Mouse (Mus musculus) hindbrain, embryonic 15.5 days (tissue): ENCODE measurements around the gene Cyp2c50. TPM values are rescaled to one million over a fixed set of nuclear protein-coding genes. Genes with fewer than 3 reads are reported as not detected.
"Not testable (repeated sequence)": the region's sequence is repeated elsewhere in the genome, so short reads cannot be mapped to it uniquely, and the experiment has no call there.

Experiments
- ATAC-seq: fragments of 200-750 bp; cut with Nextera tagmentation; 2 replicates; pipeline ENCODE4 v1.8.0; 2017; ENCODE audit warnings: low read depth, moderate number of reproducible peaks, moderate TSS enrichment; ENCODE audit not compliant: low FRiP score
- H3K27ac ChIP-seq: fragments of 300-500 bp; sonication (generic); replicated peaks from 2 replicates; pipeline ENCODE4 v1.5.1; 2015; ENCODE audit warnings: mild to moderate bottlenecking, inconsistent platforms
- H3K27me3 ChIP-seq: fragments of 300-500 bp; sonication (generic); 2 replicates; pipeline ENCODE4 v1.6.1; 2015; ENCODE audit warnings: control low read depth, inconsistent platforms
- H3K36me3 ChIP-seq: fragments of 300-500 bp; sonication (generic); 2 replicates; pipeline ENCODE4 v1.6.1; 2015; ENCODE audit warnings: control low read depth, inconsistent platforms
- H3K4me1 ChIP-seq: fragments of 300-500 bp; sonication (generic); replicated peaks from 2 replicates; pipeline ENCODE4 v1.6.1; 2015; ENCODE audit warnings: control low read depth, inconsistent platforms
- H3K4me2 ChIP-seq: fragments of 300-500 bp; sonication (generic); 2 replicates; pipeline ENCODE4 v1.6.1; 2015; ENCODE audit warnings: moderate library complexity, mild to moderate bottlenecking, inconsistent platforms
- H3K4me3 ChIP-seq: fragments of 300-500 bp; sonication (generic); 2 replicates; pipeline ENCODE4 v1.5.1; 2015; ENCODE audit warnings: mild to moderate bottlenecking, inconsistent platforms
- H3K9ac ChIP-seq: fragments of 300-500 bp; sonication (generic); 2 replicates; pipeline ENCODE4 v1.6.1; 2015; ENCODE audit warnings: inconsistent platforms
- H3K9me3 ChIP-seq: fragments of 300-500 bp; sonication (generic); 2 replicates; pipeline ENCODE4 v1.6.1; 2016; ENCODE audit warnings: control low read depth, inconsistent platforms
- WGBS: fragments of 180-500 bp; shearing (Covaris S2); methylation state at CpG from one replicate; pipeline ENCODE4 v1.1.7; 2015; 5-methylcytosine and 5-hydroxymethylcytosine counted together
- polyA plus RNA-seq: library from polyadenylated mRNA; unstranded; fragments of >200 nt; fragmentation: Nextera tagmentation; extraction: Ambion mirVana; gene quantifications from 2 replicates; pipeline ENCODE4 v1.2.1, GENCODE M21; 2015

Gene Cyp2c50
- polyA plus RNA-seq: not detected in 2 replicates

- not testable (repeated sequence) for H3K4me1 ChIP-seq, ATAC-seq, H3K27ac ChIP-seq, H3K4me3 ChIP-seq, H3K36me3 ChIP-seq, H3K9me3 ChIP-seq, H3K27me3 ChIP-seq, H3K4me2 ChIP-seq, H3K9ac ChIP-seq
- 98% methylated on average over 1 of the region's 1 CpGs for WGBS
Measured at GRCm38 (mm10) chr19:40089421-40089820, at the start of gene Cyp2c50. Gene Cyp2c50, plus strand, starts transcription at chr19:40089688.

- Histone ChIP-seq H3K4me1 (no peaks in the 10 kb centered on the region), H3K4me2 (no peak within 1 kb of the TSS), H3K4me3 (no peak within 1 kb of the TSS), H3K27ac (no peak within 1 kb of the TSS), H3K9ac (no peak within 1 kb of the TSS), H3K27me3 (no peaks in the 10 kb centered on the region), H3K9me3 (no peaks in the 10 kb centered on the region), H3K36me3 (no peaks in the 10 kb centered on the region)
- no peak for ATAC-seq
Measured at GRCm38 (mm10) chr19:40073701-40074100, 15.8 kb upstream of the Cyp2c50 start, which contains the start of gene Cyp2c54. Gene Cyp2c54, minus strand, starts transcription at chr19:40073827.

GRCm38 (mm10) chr19:40088381-40088780, 1.1 kb upstream of the Cyp2c50 start:
- no peaks in the 10 kb centered on the region for H3K27me3 ChIP-seq
- no peak overlapping the region for H3K4me3 ChIP-seq
- H3K4me2 ChIP-seq: no peak overlapping the region
- no peaks in the 10 kb centered on the region for H3K4me1 ChIP-seq
- WGBS: 94% methylated on average over 1 of the region's 1 CpGs
- no peak overlapping the region for H3K9ac ChIP-seq
- ATAC-seq: no peak
- no peaks in the 10 kb centered on the region for H3K9me3 ChIP-seq
- no peaks in the 10 kb centered on the region for H3K36me3 ChIP-seq
- H3K27ac ChIP-seq: no peak overlapping the region

- Histone ChIP-seq H3K4me1 (no peaks in the 10 kb centered on the region), H3K27me3 (no peaks in the 10 kb centered on the region), H3K9me3 (no peaks in the 10 kb centered on the region), H3K27ac (no peak overlapping the region), H3K36me3 (no peaks in the 10 kb centered on the region), H3K4me2 (no peak overlapping the region), H3K9ac (no peak overlapping the region), H3K4me3 (no peak overlapping the region)
- WGBS: 84% methylated on average over 3 of the region's 3 CpGs
- ATAC-seq: no peak
Measured at GRCm38 (mm10) chr19:40091111-40091510, 1.6 kb downstream of the Cyp2c50 start.

GRCm38 (mm10) chr19:40119624-40120023, 30.1 kb downstream of the Cyp2c50 start:
- ATAC-seq, H3K27ac ChIP-seq, H3K4me3 ChIP-seq, H3K4me2 ChIP-seq, H3K9ac ChIP-seq, H3K27me3 ChIP-seq, H3K9me3 ChIP-seq, H3K4me1 ChIP-seq, H3K36me3 ChIP-seq: not testable (repeated sequence)
- WGBS: 76% methylated on average over 13 of the region's 13 CpGs

- not testable (repeated sequence) for H3K36me3 ChIP-seq, H3K27ac ChIP-seq, H3K4me2 ChIP-seq, H3K27me3 ChIP-seq, H3K4me1 ChIP-seq, H3K9me3 ChIP-seq, ATAC-seq, H3K4me3 ChIP-seq, H3K9ac ChIP-seq
- 87% methylated on average over 3 of the region's 3 CpGs for WGBS
Measured at GRCm38 (mm10) chr19:40125165-40125564, 35.7 kb downstream of the Cyp2c50 start.

GRCm38 (mm10) chr19:40126996-40127395, 37.5 kb downstream of the Cyp2c50 start:
- H3K27ac ChIP-seq, H3K27me3 ChIP-seq, H3K9ac ChIP-seq, H3K9me3 ChIP-seq, H3K4me3 ChIP-seq, H3K4me2 ChIP-seq, H3K36me3 ChIP-seq, ATAC-seq, H3K4me1 ChIP-seq: not testable (repeated sequence)
- 31% methylated on average over 2 of the region's 2 CpGs for WGBS

Other genes with a start within 250 kb of the Cyp2c50 start
- gene Cyp2c69, start 202.9 kb upstream of the Cyp2c50 start, polyA plus RNA-seq: not detected in 2 replicates
- gene Cyp2c37, start 97.3 kb upstream of the Cyp2c50 start, polyA plus RNA-seq: not detected in 2 replicates
- gene Cyp2c54, start 15.9 kb upstream of the Cyp2c50 start, polyA plus RNA-seq: not detected in 2 replicates
- gene Cyp2c70, start 97.6 kb downstream of the Cyp2c50 start, polyA plus RNA-seq: not detected in 2 replicates
- gene Pdlim1, start 182.2 kb downstream of the Cyp2c50 start, polyA plus RNA-seq: 9.7 and 15.3 TPM in 2 replicates